Mouse (Mus musculus) Patski (cell line): ENCODE data around the gene Ints6l. TPM values are rescaled to one million over a fixed set of nuclear protein-coding genes. Genes with fewer than 3 reads are reported as not detected.
"Not testable (repeated sequence)": the region's sequence is repeated elsewhere in the genome, so short reads cannot be mapped to it uniquely, and the experiment has no call there.

Experiments
- ATAC-seq: fragments of 100-300 bp; one replicate; pipeline ENCODE4 v1.8.0; 2021
- CTCF ChIA-PET: fragments of 350-600 bp; sonication (Branson Sonifier 250); formaldehyde crosslinking; loops from one replicate; lab custom pipeline; 2022; ENCODE audit warnings: inconsistent platforms; lab: Charles Lee
- POLR2A ChIA-PET: fragments of 350-600 bp; sonication (Branson Sonifier 250); formaldehyde crosslinking; loops from one replicate; lab custom pipeline; 2022; ENCODE audit warnings: antibody characterized with exemption, inconsistent platforms; lab: Charles Lee
- DNase-seq: peaks from one replicate; pipeline ENCODE4 v3.0.0-alpha.2; 2011; ENCODE audit warnings: low read depth, low spot score
- H3K27me3 ChIP-seq: fragments of 371-371 bp; one replicate; pipeline ENCODE4 v1.5.1; 2021
- CTCF ChIP-seq: fragments of 100-300 bp; IDR thresholded peaks from one replicate; pipeline ENCODE4 v1.5.1; 2021
- in situ Hi-C: fragments of 300-500 bp; cut with MboI; formaldehyde crosslinking; loops from 3 replicates; pipeline ENCODE4 v1.11.1; 2018; ENCODE audit warnings: low pct_unique_long_range_greater_than_20kb, mixed read lengths
- polyA plus RNA-seq: library from polyadenylated mRNA; unstranded; gene quantifications from one replicate; pipeline ENCODE4 v1.2.3, GENCODE M21; 2021

Gene Ints6l
- polyA plus RNA-seq, 1 experiment from 2014 or later: 6.3 TPM

GRCm38 (mm10) chrX:56497241-56497640, 42.6 kb downstream of the Ints6l start:
- ATAC-seq (peak; percentile 76), DNase-seq (peak; percentile 12)
- in situ Hi-C loops: no loop called here

DNA sequence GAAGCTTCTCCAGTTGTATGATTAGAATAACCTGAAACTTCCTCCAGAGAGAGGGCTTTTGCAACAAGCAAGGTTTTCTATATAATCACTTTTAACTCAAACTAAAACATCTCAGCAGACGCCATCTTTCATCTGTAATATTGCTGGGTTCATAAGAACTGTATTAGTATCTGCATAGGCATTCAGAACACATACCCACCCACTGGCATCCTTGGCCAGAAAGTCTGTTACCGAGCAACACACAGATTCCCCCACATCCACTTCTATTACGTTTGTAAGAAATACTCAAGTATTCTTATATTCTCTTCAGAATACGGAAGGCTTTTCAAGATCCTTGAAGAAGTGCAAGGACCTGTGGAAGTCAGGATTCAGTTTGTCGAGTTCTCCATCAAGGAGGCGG, 69.8 kb downstream of the Ints6l start, which contains the start of gene Gm10477:
TSS of gene Gm10477 (plus strand) at position 301 of the 400 bp plus-strand sequence.
- ATAC-seq, DNase-seq, CTCF ChIA-PET, POLR2A ChIA-PET, in situ Hi-C loops: not testable (repeated sequence)
- H3K27me3 ChIP-seq: peaks cover 30% of the 10 kb centered on the region

More at GRCm38 (mm10) chrX:56497241-56497640, 42.6 kb downstream of the Ints6l start:
- peaks cover 27% of the 10 kb centered on the region for H3K27me3 ChIP-seq
- ChIA-PET POLR2A (no interaction called here), CTCF (no interaction called here)
- TF ChIP-seq CTCF: no peak

- ChIA-PET POLR2A (no interaction called here), CTCF (interaction anchor here (0.8 to 1.3 kb wide), 3 partner anchors 11 to 314 kb away, joined by 3 to 5 read pairs (median 3); no protein-coding TSS in a partner anchor)
- DNase-seq: no peak
- no peak for ATAC-seq
- H3K27me3 ChIP-seq: peaks cover 19% of the 10 kb centered on the region
- in situ Hi-C loops: loop anchor here (25.0 kb wide), 2 partner anchors 306 to 606 kb away; no protein-coding TSS in a partner anchor
- TF ChIP-seq CTCF: peak; percentile 80
These were observed 76.6 kb downstream of the Ints6l start for GRCm38 (mm10) chrX:56531266-56531665.

GRCm38 (mm10) chrX:56537162-56537561, 82.5 kb downstream of the Ints6l start:
- DNase-seq: no peak
- peak; percentile 39 for TF ChIP-seq CTCF
- no peak for ATAC-seq
- ChIA-PET CTCF (interaction anchor here (1.6 kb wide), 1 partner anchor 51 kb away, joined by 3 read pairs; no protein-coding TSS in a partner anchor), POLR2A (no interaction called here)
- H3K27me3 ChIP-seq: peaks cover 27% of the 10 kb centered on the region
- in situ Hi-C loops: loop anchor here (25.0 kb wide), 2 partner anchors 300 to 600 kb away; no protein-coding TSS in a partner anchor

DNA sequence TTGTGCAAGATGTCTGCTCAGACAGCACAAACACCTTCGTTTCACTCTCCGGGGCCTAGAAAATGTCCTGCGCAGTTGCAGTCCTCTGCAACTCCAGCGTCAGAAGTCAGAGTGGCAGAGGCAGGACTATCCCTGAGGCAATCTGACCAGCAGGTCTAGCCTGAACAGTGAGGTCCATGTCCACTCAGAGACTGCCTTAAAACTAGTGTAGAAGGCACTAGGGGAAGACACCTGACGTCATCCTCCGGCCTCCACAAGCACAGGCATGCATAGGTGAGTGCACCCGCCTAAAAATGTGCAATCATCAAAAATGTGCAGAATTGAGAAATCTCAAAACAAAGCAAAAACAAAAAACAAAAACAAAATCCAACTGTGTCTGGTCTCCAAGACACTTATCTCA, 94.8 kb downstream of the Ints6l start, which contains the start of gene Gm648:
TSS of gene Gm648 (minus strand) at position 101 of the 400 bp plus-strand sequence.
- no peak for DNase-seq
- no peak for ATAC-seq
- POLR2A ChIA-PET: no interaction called here
- H3K27me3 ChIP-seq: peaks cover 40% of the 10 kb centered on the region
- in situ Hi-C loops: loop anchor here (25.0 kb wide), 2 partner anchors 288 to 588 kb away; no protein-coding TSS in a partner anchor
- TF ChIP-seq CTCF: no peak
- CTCF ChIA-PET: no interaction called here

- ATAC-seq (no peak), DNase-seq (no peak)
- CTCF ChIA-PET: no interaction called here
- in situ Hi-C loops: no loop called here
- POLR2A ChIA-PET: no interaction called here
- peaks cover 31% of the 10 kb centered on the region for H3K27me3 ChIP-seq
- no peak for TF ChIP-seq CTCF
These were observed 98.9 kb downstream of the Ints6l start for GRCm38 (mm10) chrX:56553584-56553983.

Other genes starting within 250 kb of the Ints6l start
- gene Gm773, start 242.0 kb upstream of the Ints6l start, polyA plus RNA-seq: not detected
- gene Zfp449, start 108.5 kb upstream of the Ints6l start, polyA plus RNA-seq: 6.8 TPM
- 0.46 TPM for gene Smim10l2a, start 80.3 kb upstream of the Ints6l start, polyA plus RNA-seq
- not detected for gene Gm2174, start 6.9 kb upstream of the Ints6l start, polyA plus RNA-seq
- not detected for gene Gm10477, start 69.9 kb downstream of the Ints6l start, polyA plus RNA-seq
- gene Gm648, start 94.7 kb downstream of the Ints6l start, polyA plus RNA-seq: not detected
- gene Mmgt1, start 143.2 kb downstream of the Ints6l start, polyA plus RNA-seq: 24.6 TPM
- gene Slc9a6, start 154.9 kb downstream of the Ints6l start, polyA plus RNA-seq: 20.6 TPM